Mouse (Mus musculus) bone marrow, adult 2 months (tissue): ENCODE measurements around the gene Tgfbrap1.

Experiments used
- CTCF ChIP-seq: fragments of 200-500 bp; IDR thresholded peaks from 2 replicates; pipeline ENCODE4 v1.5.1; 2011; ENCODE audit warnings: low read length, control low read depth; ENCODE audit not compliant: control insufficient read depth, insufficient read depth
- POLR2A ChIP-seq: fragments of 200-500 bp; IDR thresholded peaks from 2 replicates; pipeline ENCODE4 v1.6.1; 2011; ENCODE audit warnings: low read depth, mild to moderate bottlenecking, control low read depth, low read length, borderline replicate concordance; ENCODE audit not compliant: control insufficient read depth

DNA sequence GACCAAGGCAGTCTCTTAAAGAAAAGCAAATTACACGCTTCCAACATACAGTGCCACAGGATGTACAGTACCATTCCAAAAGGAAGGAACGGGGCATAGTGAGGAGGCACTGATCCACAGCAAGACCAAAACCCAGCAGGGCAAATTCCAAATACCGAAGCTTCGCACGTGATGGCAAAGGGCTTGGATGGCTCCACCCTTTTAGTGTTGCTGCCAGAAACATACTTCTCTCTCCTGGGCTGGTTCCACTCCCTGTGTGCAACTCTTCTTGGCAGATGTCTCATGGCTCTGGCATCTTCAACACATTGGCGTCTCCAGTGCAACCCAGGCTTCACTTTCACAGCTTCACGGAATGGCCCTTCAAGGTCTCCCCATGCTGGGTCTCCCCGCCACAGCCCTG is 19.0 kb upstream of the Tgfbrap1 start:
- TF ChIP-seq CTCF (no peak), POLR2A (no peak)
